Mouse (Mus musculus) stomach, embryonic 16.5 days (tissue): ENCODE results near the gene Catsper3. TPM values are rescaled to one million over a fixed set of nuclear protein-coding genes. Genes with fewer than 3 reads are reported as not detected.

Source experiments
- ATAC-seq: fragments of 200-750 bp; cut with Nextera tagmentation; 2 replicates; pipeline ENCODE4 v1.8.0; 2017; ENCODE audit warnings: moderate number of reproducible peaks, moderate TSS enrichment; ENCODE audit not compliant: insufficient read depth, low FRiP score
- H3K27ac ChIP-seq: fragments of 300-500 bp; sonication (generic); 2 replicates; pipeline ENCODE4 v1.5.1; 2014; ENCODE audit warnings: low read length
- H3K27me3 ChIP-seq: fragments of 300-500 bp; sonication (generic); 2 replicates; pipeline ENCODE4 v1.6.1; 2014; ENCODE audit warnings: low read length, control low read depth, mixed read lengths; ENCODE audit not compliant: control insufficient read depth, insufficient read depth
- H3K36me3 ChIP-seq: fragments of 300-500 bp; sonication (generic); 2 replicates; pipeline ENCODE4 v1.6.1; 2014; ENCODE audit warnings: low read length; ENCODE audit not compliant: control insufficient read depth, insufficient read depth
- H3K4me1 ChIP-seq: fragments of 300-500 bp; sonication (generic); 2 replicates; pipeline ENCODE4 v1.6.1; 2014; ENCODE audit warnings: low read length, control low read depth, mixed read lengths; ENCODE audit not compliant: control insufficient read depth, insufficient read depth
- H3K4me2 ChIP-seq: fragments of 300-500 bp; sonication (generic); 2 replicates; pipeline ENCODE4 v1.6.1; 2014; ENCODE audit warnings: low read depth, low read length, mixed read lengths
- H3K4me3 ChIP-seq: fragments of 300-500 bp; sonication (generic); replicated peaks from 2 replicates; pipeline ENCODE4 v1.5.1; 2014; ENCODE audit warnings: mild to moderate bottlenecking, low read length
- H3K9ac ChIP-seq: fragments of 300-500 bp; sonication (generic); 2 replicates; pipeline ENCODE4 v1.6.1; 2014; ENCODE audit warnings: low read length
- H3K9me3 ChIP-seq: fragments of 300-500 bp; sonication (generic); replicated peaks from 2 replicates; pipeline ENCODE4 v1.6.1; 2016; ENCODE audit warnings: low read length, control low read depth; ENCODE audit not compliant: control insufficient read depth
- WGBS: fragments of 180-500 bp; shearing (Covaris S2); extraction: QIAGEN DNeasy Blood & Tissue Kit; methylation state at CpG from one replicate; pipeline ENCODE4 v1.1.7; 2014; 5-methylcytosine and 5-hydroxymethylcytosine counted together
- polyA plus RNA-seq: library from polyadenylated mRNA; unstranded; fragments of >200 nt; fragmentation: Nextera tagmentation; extraction: Ambion mirVana; gene quantifications from 2 replicates; pipeline ENCODE4 v1.2.1, GENCODE M21; 2015

Catsper3 gene
- polyA plus RNA-seq, 1 experiment from 2014 or later, result 0.10 TPM

- 20% methylated on average over 11 of the region's 11 CpGs for WGBS
- Histone ChIP-seq H3K9ac (no peak overlapping the region), H3K36me3 (no peaks in the 10 kb centered on the region), H3K9me3 (no peaks in the 10 kb centered on the region), H3K4me2 (no peak overlapping the region), H3K27me3 (no peaks in the 10 kb centered on the region), H3K27ac (no peak overlapping the region), H3K4me1 (no peaks in the 10 kb centered on the region), H3K4me3 (no peak overlapping the region)
- no peak for ATAC-seq
Measured at GRCm38 (mm10) chr13:55775056-55775455, 9.3 kb upstream of the Catsper3 start.

- no peaks in the 10 kb centered on the region for H3K27me3 ChIP-seq
- peak overlapping the region; percentile 31; the same call in 1 of the 2 replicates for H3K4me2 ChIP-seq
- peak; percentile 74; the same call in 1 of the 2 replicates for ATAC-seq
- peaks cover 4% of the 10 kb centered on the region; the same call in 1 of the 2 replicates for H3K9me3 ChIP-seq
- no peak overlapping the region for H3K9ac ChIP-seq
- no peak overlapping the region for H3K4me3 ChIP-seq
- H3K27ac ChIP-seq, result no peak overlapping the region
- 49% methylated on average over 11 of the region's 11 CpGs for WGBS
- 0 out of 2 replicates have a peak, but pooled peaks cover 3% of the 10 kb centered on the region for H3K4me1 ChIP-seq
- no peaks in the 10 kb centered on the region for H3K36me3 ChIP-seq
Measured at GRCm38 (mm10) chr13:55786120-55786519, 1.8 kb downstream of the Catsper3 start.

GRCm38 (mm10) chr13:55801246-55801645 lies 16.9 kb downstream of the Catsper3 start:
- ATAC-seq, result no peak
- Histone ChIP-seq H3K27ac (no peak overlapping the region), H3K4me3 (no peak overlapping the region), H3K27me3 (no peaks in the 10 kb centered on the region), H3K9me3 (no peaks in the 10 kb centered on the region), H3K4me1 (no peaks in the 10 kb centered on the region), H3K9ac (no peak overlapping the region), H3K36me3 (no peaks in the 10 kb centered on the region), H3K4me2 (no peak overlapping the region)
- WGBS, result 65% methylated on average over 2 of the region's 2 CpGs

- Histone ChIP-seq H3K4me3 (no peak overlapping the region), H3K4me2 (no peak overlapping the region), H3K9ac (no peak overlapping the region), H3K27me3 (no peaks in the 10 kb centered on the region), H3K36me3 (no peaks in the 10 kb centered on the region), H3K27ac (no peak overlapping the region), H3K9me3 (no peaks in the 10 kb centered on the region), H3K4me1 (no peaks in the 10 kb centered on the region)
- ATAC-seq, result no peak
- WGBS, result 93% methylated on average over 1 of the region's 1 CpGs
Measured at GRCm38 (mm10) chr13:55803973-55804372, 19.6 kb downstream of the Catsper3 start.

- Histone ChIP-seq H3K36me3 (no peaks in the 10 kb centered on the region), H3K4me3 (no peak overlapping the region), H3K27ac (no peak overlapping the region), H3K27me3 (no peaks in the 10 kb centered on the region), H3K9me3 (no peaks in the 10 kb centered on the region), H3K4me1 (no peaks in the 10 kb centered on the region), H3K4me2 (no peak overlapping the region), H3K9ac (no peak overlapping the region)
- ATAC-seq, result no peak
- WGBS, result 68% methylated on average over 7 of the region's 7 CpGs
Measured at GRCm38 (mm10) chr13:55809041-55809623, 24.8 kb downstream of the Catsper3 start.

GRCm38 (mm10) chr13:55809707-55810106 lies 25.3 kb downstream of the Catsper3 start:
- H3K27me3 ChIP-seq, result no peaks in the 10 kb centered on the region
- H3K4me3 ChIP-seq, result no peak overlapping the region
- WGBS, result 93% methylated on average over 10 of the region's 10 CpGs
- no peak overlapping the region for H3K9ac ChIP-seq
- no peaks in the 10 kb centered on the region for H3K4me1 ChIP-seq
- no peak overlapping the region for H3K27ac ChIP-seq
- H3K4me2 ChIP-seq, result no peak overlapping the region
- H3K9me3 ChIP-seq, result no peaks in the 10 kb centered on the region
- no peaks in the 10 kb centered on the region for H3K36me3 ChIP-seq
- no peak for ATAC-seq

GRCm38 (mm10) chr13:55810947-55811346 lies 26.6 kb downstream of the Catsper3 start:
- Histone ChIP-seq H3K4me2 (no peak overlapping the region), H3K4me3 (no peak overlapping the region), H3K9me3 (no peaks in the 10 kb centered on the region), H3K27me3 (no peaks in the 10 kb centered on the region), H3K36me3 (no peaks in the 10 kb centered on the region), H3K27ac (peak overlapping the region; percentile 2; the same call in 1 of the 2 replicates), H3K9ac (no peak overlapping the region), H3K4me1 (no peaks in the 10 kb centered on the region)
- ATAC-seq, result peak; percentile 70; the same call in 1 of the 2 replicates
- 53% methylated on average over 5 of the region's 5 CpGs for WGBS

GRCm38 (mm10) chr13:55813490-55814016 lies 29.2 kb downstream of the Catsper3 start:
- 69% methylated on average over 5 of the region's 5 CpGs for WGBS
- ATAC-seq, result 0 out of 2 replicates have a peak, but pooled peaks have one; percentile 42

GRCm38 (mm10) chr13:55814834-55815233 lies 30.5 kb downstream of the Catsper3 start:
- WGBS, result 81% methylated on average over 6 of the region's 6 CpGs
- Histone ChIP-seq H3K9me3 (no peaks in the 10 kb centered on the region), H3K4me1 (no peaks in the 10 kb centered on the region), H3K27ac (no peak overlapping the region), H3K36me3 (no peaks in the 10 kb centered on the region), H3K9ac (no peak overlapping the region), H3K4me3 (no peak overlapping the region), H3K27me3 (no peaks in the 10 kb centered on the region), H3K4me2 (no peak overlapping the region)
- no peak for ATAC-seq

More at GRCm38 (mm10) chr13:55813490-55814016, 29.2 kb downstream of the Catsper3 start:
- no peaks in the 10 kb centered on the region for H3K27me3 ChIP-seq
- no peak overlapping the region for H3K27ac ChIP-seq
- no peaks in the 10 kb centered on the region for H3K36me3 ChIP-seq
- no peak overlapping the region for H3K4me2 ChIP-seq
- H3K4me3 ChIP-seq, result no peak overlapping the region
- no peaks in the 10 kb centered on the region for H3K9me3 ChIP-seq
- H3K9ac ChIP-seq, result peak overlapping the region; percentile 14; the same call in 1 of the 2 replicates
- H3K4me1 ChIP-seq, result no peaks in the 10 kb centered on the region
